Mouse (Mus musculus) myocyte (in vitro differentiated cells): ENCODE data around the gene Galnt18. TPM values are rescaled to one million over a fixed set of nuclear protein-coding genes. Genes with fewer than 3 reads are reported as not detected.

ENCODE experiments used
- H3K27me3 ChIP-seq: one replicate; pipeline ENCODE4 v1.6.1; 2011; ENCODE audit not compliant: control insufficient read depth, insufficient read depth, insufficient read length
- H3K36me3 ChIP-seq: one replicate; pipeline ENCODE4 v1.6.1; 2011; ENCODE audit not compliant: control insufficient read depth, insufficient read depth
- H3K4me2 ChIP-seq: one replicate; pipeline ENCODE4 v1.6.1; 2011; ENCODE audit warnings: low read depth, control low read depth
- H3K4me3 ChIP-seq: one replicate; pipeline ENCODE4 v1.5.1; 2011; ENCODE audit warnings: mild to moderate bottlenecking, control low read depth, moderate library complexity
- H3K79me2 ChIP-seq: one replicate; pipeline ENCODE4 v1.6.1; 2011; ENCODE audit not compliant: control insufficient read depth, insufficient read depth
- H3ac ChIP-seq: one replicate; pipeline ENCODE4 v1.6.1; 2011; ENCODE audit not compliant: control insufficient read depth, insufficient read length
- CEBPB ChIP-seq: IDR thresholded peaks from 2 replicates; pipeline ENCODE4 v1.6.1; 2011; ENCODE audit warnings: mild to moderate bottlenecking, moderate library complexity; ENCODE audit not compliant: poor library complexity, insufficient read depth, severe bottlenecking
- E2F4 ChIP-seq: IDR thresholded peaks from one replicate; pipeline ENCODE4 v1.6.1; 2011; ENCODE audit warnings: mild to moderate bottlenecking, control low read depth, moderate library complexity; ENCODE audit not compliant: insufficient read depth
- MAX ChIP-seq: IDR thresholded peaks from one replicate; pipeline ENCODE4 v1.6.1; 2011; ENCODE audit warnings: low read depth, mild to moderate bottlenecking, control low read depth
- MYOD1 ChIP-seq, 3 experiments: IDR thresholded peaks; one replicate each; pipeline ENCODE4 v1.6.1; 2011; ENCODE audit warnings: control low read depth in 2 of 3, low read depth in 2 of 3, mild to moderate bottlenecking in 2 of 3, moderate library complexity in 1 of 3; ENCODE audit not compliant: insufficient read length in 2 of 3, control insufficient read depth in 1 of 3
- MYOG ChIP-seq, 3 experiments: IDR thresholded peaks; one replicate each; pipeline ENCODE4 v1.6.1; 2011; ENCODE audit warnings: control low read depth in 2 of 3, low read depth in 2 of 3, mild to moderate bottlenecking in 2 of 3; ENCODE audit not compliant: insufficient read length in 2 of 3, control insufficient read depth in 1 of 3, insufficient read depth in 1 of 3
- POLR2A ChIP-seq: IDR thresholded peaks from one replicate; pipeline ENCODE4 v1.6.1; 2011; ENCODE audit warnings: low read depth, mild to moderate bottlenecking, control low read depth, moderate library complexity; ENCODE audit not compliant: insufficient read length
- POLR2AphosphoS2 ChIP-seq: IDR thresholded peaks from one replicate; pipeline ENCODE4 v1.6.1; 2011; ENCODE audit warnings: low read depth, control low read depth; ENCODE audit not compliant: insufficient read length
- REST ChIP-seq: IDR thresholded peaks from one replicate; pipeline ENCODE4 v1.6.1; 2011; ENCODE audit warnings: mild to moderate bottlenecking, control low read depth, moderate library complexity; ENCODE audit not compliant: insufficient read depth, insufficient read length
- SRF ChIP-seq: IDR thresholded peaks from one replicate; pipeline ENCODE4 v1.6.1; 2011; ENCODE audit warnings: low read depth; ENCODE audit not compliant: control insufficient read depth, insufficient read length
- TCF12 ChIP-seq: IDR thresholded peaks from one replicate; pipeline ENCODE4 v1.6.1; 2011; ENCODE audit warnings: mild to moderate bottlenecking, control low read depth; ENCODE audit not compliant: poor library complexity, insufficient read depth, severe bottlenecking
- TCF3 ChIP-seq: IDR thresholded peaks from one replicate; pipeline ENCODE4 v1.6.1; 2011; ENCODE audit warnings: low read depth, control low read depth; ENCODE audit not compliant: insufficient read length
- USF1 ChIP-seq: IDR thresholded peaks from one replicate; pipeline ENCODE4 v1.6.1; 2011; ENCODE audit warnings: low read depth, mild to moderate bottlenecking, control low read depth, moderate library complexity
- polyA plus RNA-seq: library from polyadenylated mRNA; unstranded; fragments of >200 nt; fragmentation: generic; extraction: Trizol; gene quantifications from one replicate; pipeline ENCODE4 v1.2.1, GENCODE M21; 2012; ENCODE audit warnings: missing spikeins

Gene Galnt18
- polyA plus RNA-seq, 1 experiment = 16.4 TPM

GRCm38 (mm10) chr7:111658579-111658978, 121.2 kb downstream of the Galnt18 start:
- TF ChIP-seq TCF12 (no peak), POLR2AphosphoS2 (no peak)
- Histone ChIP-seq H3K27me3 (no peaks in the 10 kb centered on the region), H3ac (no peak overlapping the region), H3K4me2 (no peak overlapping the region), H3K36me3 (no peaks in the 10 kb centered on the region), H3K4me3 (no peak overlapping the region), H3K79me2 (no peaks in the 10 kb centered on the region)

GRCm38 (mm10) chr7:111655002-111655401, 124.8 kb downstream of the Galnt18 start:
- Histone ChIP-seq H3K79me2 (no peaks in the 10 kb centered on the region), H3K36me3 (no peaks in the 10 kb centered on the region), H3K4me2 (no peak overlapping the region), H3K4me3 (no peak overlapping the region), H3K27me3 (no peaks in the 10 kb centered on the region), H3ac (no peak overlapping the region)
- TF ChIP-seq MYOD1 (IDR thresholded peaks at IDR 0.05; ENCODE audit: control insufficient read depth in 1 of 3, insufficient read length in 2 of 3, low read depth in 2 of 3) = no peak
- TF ChIP-seq TCF12 = no peak

GRCm38 (mm10) chr7:111654526-111654925, 125.3 kb downstream of the Galnt18 start:
- no peaks in the 10 kb centered on the region for H3K27me3 ChIP-seq
- no peak overlapping the region for H3ac ChIP-seq
- no peaks in the 10 kb centered on the region for H3K79me2 ChIP-seq
- H3K36me3 ChIP-seq = no peaks in the 10 kb centered on the region
- no peak overlapping the region for H3K4me2 ChIP-seq
- H3K4me3 ChIP-seq = no peak overlapping the region
- TF ChIP-seq POLR2A = no peak
- TF ChIP-seq CEBPB = no peak
- no peak for TF ChIP-seq TCF3
- no peak for TF ChIP-seq POLR2AphosphoS2
- no peak for TF ChIP-seq USF1
- no peak for TF ChIP-seq SRF
- no peak for TF ChIP-seq REST
- no peak for TF ChIP-seq MYOD1 (IDR thresholded peaks at IDR 0.05; ENCODE audit: control insufficient read depth in 1 of 3, insufficient read length in 2 of 3, low read depth in 2 of 3)
- TF ChIP-seq MAX = no peak
- TF ChIP-seq MYOG (IDR thresholded peaks at IDR 0.05; ENCODE audit: control insufficient read depth in 1 of 3, insufficient read depth in 1 of 3, insufficient read length in 2 of 3, low read depth in 2 of 3) = no peak

GRCm38 (mm10) chr7:111644362-111644761, 135.4 kb downstream of the Galnt18 start:
- Histone ChIP-seq H3ac (no peak overlapping the region), H3K79me2 (no peaks in the 10 kb centered on the region), H3K27me3 (no peaks in the 10 kb centered on the region), H3K36me3 (no peaks in the 10 kb centered on the region), H3K4me2 (no peak overlapping the region), H3K4me3 (no peak overlapping the region)
- no peak for TF ChIP-seq TCF3
- no peak for TF ChIP-seq MAX
- TF ChIP-seq POLR2A = no peak
- no peak for TF ChIP-seq POLR2AphosphoS2
- TF ChIP-seq TCF12 = no peak
- no peak for TF ChIP-seq MYOD1 (IDR thresholded peaks at IDR 0.05; ENCODE audit: control insufficient read depth in 1 of 3, insufficient read length in 2 of 3, low read depth in 2 of 3)
- no peak for TF ChIP-seq SRF
- no peak for TF ChIP-seq MYOG (IDR thresholded peaks at IDR 0.05; ENCODE audit: control insufficient read depth in 1 of 3, insufficient read depth in 1 of 3, insufficient read length in 2 of 3, low read depth in 2 of 3)
- TF ChIP-seq USF1 = no peak
- TF ChIP-seq E2F4 = no peak
- no peak for TF ChIP-seq REST
- TF ChIP-seq CEBPB = no peak

- Histone ChIP-seq H3K27me3 (no peaks in the 10 kb centered on the region), H3K4me2 (no peak overlapping the region), H3K79me2 (no peaks in the 10 kb centered on the region), H3K36me3 (no peaks in the 10 kb centered on the region), H3ac (no peak overlapping the region), H3K4me3 (no peak overlapping the region)
- TF ChIP-seq MAX = no peak
- no peak for TF ChIP-seq USF1
These were observed 140.9 kb downstream of the Galnt18 start for GRCm38 (mm10) chr7:111638899-111639298.

GRCm38 (mm10) chr7:111638465-111638864, 141.3 kb downstream of the Galnt18 start:
- no peak overlapping the region for H3ac ChIP-seq
- H3K36me3 ChIP-seq = no peaks in the 10 kb centered on the region
- H3K79me2 ChIP-seq = no peaks in the 10 kb centered on the region
- H3K4me3 ChIP-seq = no peak overlapping the region
- no peaks in the 10 kb centered on the region for H3K27me3 ChIP-seq
- H3K4me2 ChIP-seq = no peak overlapping the region
- TF ChIP-seq E2F4 = no peak
- TF ChIP-seq CEBPB = no peak
- TF ChIP-seq SRF = no peak
- no peak for TF ChIP-seq POLR2A
- no peak for TF ChIP-seq MAX
- no peak for TF ChIP-seq TCF12
- no peak for TF ChIP-seq REST
- TF ChIP-seq USF1 = no peak
- no peak for TF ChIP-seq MYOD1 (IDR thresholded peaks at IDR 0.05; ENCODE audit: control insufficient read depth in 1 of 3, insufficient read length in 2 of 3, low read depth in 2 of 3)
- no peak for TF ChIP-seq POLR2AphosphoS2
- no peak for TF ChIP-seq MYOG (IDR thresholded peaks at IDR 0.05; ENCODE audit: control insufficient read depth in 1 of 3, insufficient read depth in 1 of 3, insufficient read length in 2 of 3, low read depth in 2 of 3)
